Mouse (Mus musculus) olfactory bulb, adult 2 months (tissue): Measurements from ENCODE around the gene Rundc3b.

ENCODE experiments used
- CTCF ChIP-seq: fragments of 200-500 bp; IDR thresholded peaks from 2 replicates; pipeline ENCODE4 v1.5.1; 2012; ENCODE audit warnings: low read depth, mild to moderate bottlenecking, low read length, moderate library complexity; ENCODE audit not compliant: insufficient read depth
- POLR2A ChIP-seq: fragments of 200-500 bp; IDR thresholded peaks from 2 replicates; pipeline ENCODE4 v1.6.1; 2012; ENCODE audit warnings: mild to moderate bottlenecking, low read depth, low read length, moderate library complexity; ENCODE audit not compliant: insufficient read depth

DNA sequence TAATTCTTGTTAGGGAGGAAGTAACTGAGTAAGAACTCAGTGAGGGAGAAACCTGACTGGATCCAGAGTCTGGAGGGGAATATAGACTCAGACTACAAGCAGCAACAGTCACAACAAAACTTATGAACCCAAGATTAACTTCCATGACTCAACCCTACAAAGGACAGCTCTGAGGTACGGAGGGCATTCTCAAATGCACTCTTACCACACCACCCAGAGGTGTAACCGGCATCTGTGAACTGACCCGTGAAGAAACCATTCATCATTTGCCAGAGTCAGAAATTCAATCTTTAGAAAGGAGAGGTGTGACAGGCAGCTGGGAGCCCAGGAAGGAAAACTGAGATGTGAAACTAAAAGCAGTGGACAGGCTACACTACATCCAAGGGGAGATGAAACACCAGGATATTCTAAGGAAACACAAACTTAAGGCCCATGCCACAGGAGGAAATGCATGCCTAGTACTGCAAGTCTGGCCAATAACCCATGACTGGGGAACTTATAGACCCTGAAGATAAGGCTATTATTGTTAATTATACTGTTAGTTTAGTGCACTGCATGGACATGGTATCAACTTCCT, 80.0 kb downstream of the Rundc3b start:
- TF ChIP-seq CTCF (no peak), POLR2A (no peak)
